In the genomic region with DNA sequence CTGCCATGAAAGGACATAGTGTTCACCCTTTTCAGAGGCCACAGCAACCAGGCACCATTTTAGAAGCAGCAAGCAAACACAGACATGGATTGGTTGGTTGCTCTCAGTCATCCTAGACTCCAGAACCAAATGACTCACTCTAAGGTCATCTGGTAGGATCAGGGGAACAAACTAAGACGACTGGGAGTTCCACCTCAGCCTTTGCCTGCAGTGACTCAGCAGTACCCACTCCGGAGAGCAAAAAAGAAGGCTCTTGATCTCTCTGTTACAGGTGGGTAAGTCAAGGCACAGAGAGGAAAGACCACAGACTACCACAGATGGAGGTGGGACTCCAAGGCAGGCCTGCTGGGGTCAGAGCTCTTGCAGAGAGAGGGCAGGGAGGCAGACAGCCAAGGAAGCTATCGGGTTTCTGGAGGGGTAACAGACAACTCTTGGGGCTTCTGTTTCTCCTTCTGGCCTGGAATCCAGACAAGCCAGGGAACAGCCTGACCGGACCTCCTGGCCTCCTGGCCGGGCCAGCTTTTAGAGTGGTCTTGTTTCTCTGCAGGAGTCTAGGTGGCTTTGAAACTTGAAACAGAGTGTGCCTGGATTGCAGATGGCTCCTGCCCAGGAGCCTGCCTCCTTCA, we compare ENCODE assay signal across 25 mouse cellular contexts. TPM values are rescaled to one million over a fixed set of nuclear protein-coding genes. Genes with fewer than 3 reads are reported as not detected.
DNase-seq lines count a peak whose midpoint lies in the region; ATAC-seq and TF ChIP-seq lines count a peak whose summit lies in the region.
"Had no signal": no experiment of that assay in that cellular context is flagged by ENCODE, and none has a peak within 500 bp of the region (broad histone marks: within the 10 kb centered on the region; RNA-seq: fewer than 3 reads in every experiment).

No protein-coding gene starts in this region.

- peak; percentile 38 to 63 for DNase-seq in adrenal gland, adult (ENCODE audit: inconsistent age in 2 of 2, low spot score in 1 of 2)
- no peak for DNase-seq in adrenal gland, postnatal 14 days
- DNase-seq in heart, adult 2 months: no peak
- no peak for DNase-seq in heart, postnatal 4 days
- DNase-seq in Muller cell, postnatal 12 days (ENCODE audit: inconsistent ontology term): peak; percentile 30
- DNase-seq in skeletal muscle tissue, adult 2 months (ENCODE audit: low read depth, low spot score): peak; percentile 15
- no peak for DNase-seq in ovary, adult 18-20 months (ENCODE audit: low spot score)
- DNase-seq: adrenal gland, postnatal 10 days; cerebellum, adult 11 months; kidney, adult 8-10 months; kidney, postnatal 25 days; liver; lung, adult 18-20 months; lung, postnatal 14 days; right cerebral cortex, postnatal 25 days had no signal

- peak overlapping the region; percentile 49 for H3K27ac ChIP-seq in heart, adult 2 months
- H3K27ac ChIP-seq: midbrain, embryonic 15.5 days had no signal

- H3K4me3 ChIP-seq in heart, adult 2 months: no peak overlapping the region
- H3K4me3 ChIP-seq: left cerebral cortex, adult 2 months; midbrain, embryonic 15.5 days had no signal

- H3K79me2 ChIP-seq in heart, adult 2 months (replicated peaks; ENCODE audit: control insufficient read depth, insufficient read depth, low read length): no peaks in the 10 kb centered on the region

- ATAC-seq in inflammation-experienced regulatory T-cells, adult 6 months: no peak
- ATAC-seq: midbrain, embryonic 15.5 days had no signal

- intact Hi-C loops in heart, adult 2 months (cut with DNase I): no loop called here

- no peaks in the 10 kb centered on the region for H3K27me3 ChIP-seq in heart, adult 2 months (ENCODE audit: control insufficient read depth, insufficient read depth, low read length)
- H3K27me3 ChIP-seq: midbrain, embryonic 15.5 days had no signal

- no peak overlapping the region for H3K9ac ChIP-seq in heart, adult 2 months (ENCODE audit: low read depth, low read length)
- H3K9ac ChIP-seq: midbrain, embryonic 15.5 days had no signal

- no peak for TF ChIP-seq CTCF in heart, adult 2 months (IDR thresholded peaks at IDR 0.05)

- no peak for TF ChIP-seq EP300 in heart, adult 2 months (IDR thresholded peaks at IDR 0.05; ENCODE audit: insufficient read depth, low read depth, low read length)

- no peaks in the 10 kb centered on the region for H3K36me3 ChIP-seq in heart, adult 2 months (ENCODE audit: control insufficient read depth, insufficient read depth, low read length)
- H3K36me3 ChIP-seq: midbrain, embryonic 15.5 days had no signal

- no peak for TF ChIP-seq POLR2A in heart, adult 2 months (IDR thresholded peaks at IDR 0.05; ENCODE audit: insufficient read depth, low read depth, low read length)

- 58% methylated on average over 5 of the region's 5 CpGs for WGBS in heart, adult 2 months

- peaks cover 12% of the 10 kb centered on the region for H3K4me1 ChIP-seq in heart, adult 2 months (ENCODE audit: control insufficient read depth, insufficient read depth, low read length)

RNA-seq across cellular contexts. Expression of a gene that starts 33.8 kb away (rescaled TPM):
- 1.2 TPM in 2 replicates for total RNA-seq in adrenal gland, postnatal 14 days (2021)
- total RNA-seq in heart, adult 2 months (2021): not detected
- polyA plus RNA-seq in heart, adult 2 months (2012; rRNA removed): 0.20 TPM in 1 of 2 replicates, not detected in the other
- not detected for total RNA-seq in heart, postnatal 4 days (2021)
- polyA plus RNA-seq in inflammation-experienced regulatory T-cells, adult 6 months (2017; shearing (Covaris generic)): not detected
- total RNA-seq: granulocyte monocyte progenitor cell, adult 5-6 weeks; megakaryocyte, adult 5-6 weeks; MEL; neutrophil, adult 5-6 weeks had no signal
- polyA plus RNA-seq: heart, embryonic 16.5 days; intestine, embryonic 14.5 days had no signal

RNA-seq across cellular contexts. Expression of a gene that starts 53.0 kb away (rescaled TPM):
- 6.7 and 11.6 TPM in 2 replicates for total RNA-seq in adrenal gland, postnatal 14 days (2021)
- total RNA-seq in heart, adult 2 months (2021): 1 to 10 TPM; 4.1 to 4.5 TPM
- 10.5 and 10.7 TPM in 2 replicates for polyA plus RNA-seq in heart, adult 2 months (2012; rRNA removed)
- total RNA-seq in heart, postnatal 4 days (2021): 10 to 100 TPM; 10.2 to 10.6 TPM
- 10 to 100 TPM in 2 of 3 experiments, 1 to 10 TPM in 1; 9.1 to 20.9 (median 18.5) TPM for polyA plus RNA-seq in inflammation-experienced regulatory T-cells, adult 6 months (2017; shearing (Covaris generic))

RNA-seq across cellular contexts. Expression of a gene that starts 54.2 kb away (rescaled TPM):
- total RNA-seq in adrenal gland, postnatal 14 days (2021): 29.6 and 43.3 TPM in 2 replicates
- total RNA-seq in heart, adult 2 months (2021): 10 to 100 TPM in 1 of 2 experiments, 1 to 10 TPM in 1; 9.4 to 12.4 TPM
- polyA plus RNA-seq in heart, adult 2 months (2012; rRNA removed): 5.7 and 8.3 TPM in 2 replicates
- total RNA-seq in heart, postnatal 4 days (2021): 10 to 100 TPM; 24.2 to 26.7 TPM
- not detected for polyA plus RNA-seq in inflammation-experienced regulatory T-cells, adult 6 months (2017; shearing (Covaris generic))
- total RNA-seq: CH12.LX; granulocyte monocyte progenitor cell, adult 5-6 weeks; MEL; neutrophil, adult 5-6 weeks had no signal

Comparison
In these comparisons a context has a peak if more than half of its experiments do, and no peak if none do; other contexts are left out.
1. DNase-seq: peak in adrenal gland, adult (2 of 2), Muller cell, postnatal 12 days (single experiment) and skeletal muscle tissue, adult 2 months (single experiment); none in adrenal gland, postnatal 14 days (single experiment), heart, adult 2 months (0 of 2), heart, postnatal 4 days (single experiment) and ovary, adult 18-20 months (single experiment).